Mouse (Mus musculus) thymus, adult 2 months (tissue): Measurements from ENCODE around the gene Plekhg6.

Experiments used
- CTCF ChIP-seq: fragments of 200-500 bp; IDR thresholded peaks from 2 replicates; pipeline ENCODE4 v1.5.1; 2012; ENCODE audit warnings: mild to moderate bottlenecking, control low read depth, low read length, moderate library complexity, borderline replicate concordance; ENCODE audit not compliant: control insufficient read depth, poor library complexity, insufficient read depth; ENCODE audit errors: extremely low read depth
- POLR2A ChIP-seq: fragments of 200-500 bp; IDR thresholded peaks from 2 replicates; pipeline ENCODE4 v1.6.1; 2012; ENCODE audit warnings: mild to moderate bottlenecking, low read length, control low read depth, moderate library complexity; ENCODE audit not compliant: control insufficient read depth, poor library complexity, insufficient read depth; ENCODE audit errors: extremely low read depth

DNA sequence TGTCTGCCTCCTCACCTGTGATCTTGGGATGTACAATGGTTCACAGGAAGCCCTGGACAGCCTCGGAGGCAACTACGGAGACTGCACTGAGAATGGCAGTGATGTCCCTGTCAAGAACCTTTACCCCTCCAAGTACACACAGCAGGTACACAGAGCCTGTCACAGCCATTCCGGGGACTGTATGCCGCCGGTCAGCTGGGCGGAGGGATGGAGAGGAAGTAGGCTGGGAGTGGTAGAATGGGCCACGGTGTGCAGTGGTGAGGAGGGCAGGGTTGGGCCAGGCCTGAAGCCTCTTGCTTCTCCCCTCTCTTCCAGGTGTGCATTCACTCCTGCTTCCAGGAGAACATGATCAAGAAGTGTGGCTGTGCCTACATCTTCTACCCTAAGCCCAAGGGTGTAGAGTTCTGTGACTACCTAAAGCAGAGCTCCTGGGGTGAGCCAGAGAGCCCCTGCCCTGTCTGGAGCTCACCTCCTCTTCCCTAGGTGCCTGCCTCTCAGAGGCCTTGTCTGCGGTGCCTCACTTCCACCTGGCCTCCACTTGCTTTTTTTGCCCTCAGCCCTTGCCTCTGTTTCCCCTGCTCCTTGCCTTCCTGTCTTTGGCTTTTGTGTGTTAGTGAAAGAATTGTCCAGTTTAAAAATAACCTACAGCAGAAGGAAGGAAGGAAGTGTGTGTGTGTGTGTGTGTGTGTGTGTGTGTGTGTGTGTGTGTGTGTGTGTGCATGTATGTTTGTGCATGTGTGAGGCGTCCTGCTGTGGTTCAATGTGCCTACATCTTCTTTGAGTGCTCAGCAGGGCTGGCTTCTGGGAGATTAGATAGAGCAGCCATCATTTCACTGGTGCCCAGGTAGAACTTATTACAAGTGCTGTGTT lies 41.6 kb downstream of the Plekhg6 start:
- TF ChIP-seq CTCF (no peak), POLR2A (no peak)
